12 mouse cellular contexts compared by ENCODE assay signal in genomic region chr1:134289598-134290099, GRCm38 (mm10). TPM values are rescaled to one million over a fixed set of nuclear protein-coding genes. Genes with fewer than 3 reads are reported as not detected.
DNase-seq lines count a peak whose midpoint lies in the region; ATAC-seq and TF ChIP-seq lines count a peak whose summit lies in the region.
"Had no signal": no experiment of that assay in that cellular context is flagged by ENCODE, and none has a peak within 500 bp of the region (broad histone marks: within the 10 kb centered on the region; RNA-seq: fewer than 3 reads in every experiment).

Myog (plus strand) TSS chr1:134289989.

- TF ChIP-seq EP300 in stomach, postnatal 0 days (optimal IDR thresholded peaks at IDR 0.05): no peak

- H3K36me3 ChIP-seq in heart, embryonic 16.5 days (ENCODE audit: control insufficient read depth, insufficient read depth): no peaks in the 10 kb centered on the region
- H3K36me3 ChIP-seq in stomach, embryonic 14.5 days (ENCODE audit: control insufficient read depth, insufficient read depth, low read length): no peaks in the 10 kb centered on the region
- no peaks in the 10 kb centered on the region for H3K36me3 ChIP-seq in stomach, postnatal 0 days (ENCODE audit: control insufficient read depth, insufficient read depth, low read length)
- H3K36me3 ChIP-seq in stomach, embryonic 16.5 days (ENCODE audit: control insufficient read depth, insufficient read depth, low read length): no peaks in the 10 kb centered on the region

- H3K27ac ChIP-seq in heart, embryonic 16.5 days (ENCODE audit: low read length): no peak within 1 kb of the TSS
- no peak within 1 kb of the TSS for H3K27ac ChIP-seq in stomach, embryonic 14.5 days (ENCODE audit: low read length)
- H3K27ac ChIP-seq in stomach, postnatal 0 days (replicated peaks): no peak within 1 kb of the TSS
- H3K27ac ChIP-seq in stomach, embryonic 16.5 days (ENCODE audit: low read length): no peak within 1 kb of the TSS
- H3K27ac ChIP-seq in cerebellum, adult 2 months (ENCODE audit: insufficient read depth, low read length): no peak within 1 kb of the TSS

- peak within 1 kb of the TSS; percentile 58 for H3K9ac ChIP-seq in heart, embryonic 16.5 days (ENCODE audit: low read length)
- H3K9ac ChIP-seq in stomach, embryonic 14.5 days (replicated peaks; ENCODE audit: low read depth, low read length): no peak within 1 kb of the TSS
- no peak within 1 kb of the TSS for H3K9ac ChIP-seq in stomach, postnatal 0 days (ENCODE audit: low read length)
- H3K9ac ChIP-seq in stomach, embryonic 16.5 days (ENCODE audit: low read length): no peak within 1 kb of the TSS
- H3K9ac ChIP-seq: liver, postnatal 0 days had no signal

- peak within 1 kb of the TSS; percentile 38 for H3K4me2 ChIP-seq in heart, embryonic 16.5 days (ENCODE audit: low read depth, low read length)
- no peak within 1 kb of the TSS for H3K4me2 ChIP-seq in stomach, embryonic 14.5 days (replicated peaks; ENCODE audit: low read depth, low read length)
- no peak within 1 kb of the TSS for H3K4me2 ChIP-seq in stomach, postnatal 0 days (replicated peaks; ENCODE audit: low read depth)
- H3K4me2 ChIP-seq in stomach, embryonic 16.5 days (ENCODE audit: low read depth, low read length): no peak within 1 kb of the TSS

- H3K4me1 ChIP-seq in heart, embryonic 16.5 days (ENCODE audit: control insufficient read depth, insufficient read depth, low read length): peaks cover 7% of the 10 kb centered on the region
- H3K4me1 ChIP-seq in stomach, embryonic 14.5 days (ENCODE audit: control insufficient read depth, insufficient read depth, low read length): no peaks in the 10 kb centered on the region; the same call in 1 of the 2 replicates
- no peaks in the 10 kb centered on the region for H3K4me1 ChIP-seq in stomach, postnatal 0 days (replicated peaks; ENCODE audit: control insufficient read depth, insufficient read depth)
- H3K4me1 ChIP-seq in stomach, embryonic 16.5 days (ENCODE audit: control insufficient read depth, insufficient read depth, low read length): no peaks in the 10 kb centered on the region
- H3K4me1 ChIP-seq in cerebellum, adult 2 months (ENCODE audit: control insufficient read depth, insufficient read depth, low read length): peaks cover 5% of the 10 kb centered on the region; the same call in 1 of the 2 replicates

- no peak within 1 kb of the TSS for H3K4me3 ChIP-seq in heart, embryonic 16.5 days (ENCODE audit: low read length)
- H3K4me3 ChIP-seq in stomach, embryonic 14.5 days (ENCODE audit: low read depth, low read length): no peak within 1 kb of the TSS
- H3K4me3 ChIP-seq in stomach, postnatal 0 days (ENCODE audit: low read depth, low read length): no peak within 1 kb of the TSS
- no peak within 1 kb of the TSS for H3K4me3 ChIP-seq in stomach, embryonic 16.5 days (replicated peaks; ENCODE audit: low read length)
- H3K4me3 ChIP-seq in cerebellum, adult 2 months (replicated peaks; ENCODE audit: insufficient read depth, low read depth, low read length): no peak within 1 kb of the TSS

- no peak for TF ChIP-seq CTCF in stomach, postnatal 0 days (IDR thresholded peaks at IDR 0.05; ENCODE audit: low read depth)
- no peak for TF ChIP-seq CTCF in cerebellum, adult 2 months (IDR thresholded peaks at IDR 0.05; ENCODE audit: borderline replicate concordance, insufficient read depth, low read depth, low read length)

- 30% methylated on average over 11 of the region's 11 CpGs for WGBS in heart, embryonic 16.5 days
- 40% methylated on average over 11 of the region's 11 CpGs for WGBS in stomach, embryonic 14.5 days
- WGBS in stomach, postnatal 0 days: 54% methylated on average over 11 of the region's 11 CpGs
- WGBS in stomach, embryonic 16.5 days: 38% methylated on average over 11 of the region's 11 CpGs
- 50% methylated on average over 11 of the region's 11 CpGs for WGBS in cerebellum, adult 2 months

- H3K27me3 ChIP-seq in heart, embryonic 16.5 days (ENCODE audit: control insufficient read depth, insufficient read depth, low read length): no peaks in the 10 kb centered on the region
- no peaks in the 10 kb centered on the region for H3K27me3 ChIP-seq in stomach, embryonic 14.5 days (ENCODE audit: control insufficient read depth, insufficient read depth, low read length)
- no peaks in the 10 kb centered on the region for H3K27me3 ChIP-seq in stomach, postnatal 0 days (ENCODE audit: control insufficient read depth, insufficient read depth, low read length)
- no peaks in the 10 kb centered on the region; the same call in 1 of the 2 replicates for H3K27me3 ChIP-seq in stomach, embryonic 16.5 days (ENCODE audit: control insufficient read depth, insufficient read depth, low read length)
- no peaks in the 10 kb centered on the region for H3K27me3 ChIP-seq in cerebellum, adult 2 months (ENCODE audit: control insufficient read depth, insufficient read depth, low read length)

- no peak for TF ChIP-seq POLR2A in cerebellum, adult 2 months (IDR thresholded peaks at IDR 0.05; ENCODE audit: borderline replicate concordance, insufficient read depth, low read length)

- no peaks in the 10 kb centered on the region for H3K9me3 ChIP-seq in heart, embryonic 16.5 days (replicated peaks; ENCODE audit: control insufficient read depth, low read length)
- H3K9me3 ChIP-seq in stomach, embryonic 14.5 days (ENCODE audit: control insufficient read depth, low read depth, low read length): no peaks in the 10 kb centered on the region
- H3K9me3 ChIP-seq in stomach, postnatal 0 days (ENCODE audit: control insufficient read depth, low read length): no peaks in the 10 kb centered on the region
- no peaks in the 10 kb centered on the region for H3K9me3 ChIP-seq in stomach, embryonic 16.5 days (replicated peaks; ENCODE audit: control insufficient read depth, low read length)

- ATAC-seq in heart, embryonic 16.5 days (replicated peaks; ENCODE audit: extremely low read depth, insufficient read depth, low FRiP score): peak; percentile 46; the same call in 1 of the 2 replicates
- ATAC-seq in stomach, embryonic 14.5 days (ENCODE audit: insufficient number of reproducible peaks, insufficient read depth, low FRiP score, low read depth): 0 out of 2 replicates have a peak, but pooled peaks have one; percentile 28
- ATAC-seq in stomach, postnatal 0 days (ENCODE audit: low FRiP score, low TSS enrichment): no peak
- no peak for ATAC-seq in stomach, embryonic 16.5 days (ENCODE audit: insufficient read depth, low FRiP score)
- ATAC-seq: forebrain, embryonic 14.5 days; liver, postnatal 0 days had no signal

- DNase-seq in heart, adult 8-10 months (ENCODE audit: low spot score): no peak
- no peak for DNase-seq in stomach, postnatal 0 days (ENCODE audit: low spot score)
- peak; percentile 75 for DNase-seq in gastrocnemius, postnatal 25 days
- no peak for DNase-seq in cerebellum, adult 2 months
- DNase-seq in yolk sac, embryonic 10.5 days (ENCODE audit: low spot score): no peak
- DNase-seq: adrenal gland, postnatal 25 days; liver, postnatal 0 days had no signal

RNA-seq across cellular contexts. Expression of gene Myog, which starts in this region (rescaled TPM):
- 2.0 and 3.3 TPM in 2 replicates for polyA plus RNA-seq in heart, embryonic 16.5 days (2015; fragmentation: Nextera tagmentation; extraction: Ambion mirVana)
- total RNA-seq in heart, adult 8-10 months (2022): not detected
- 0.16 and 0.17 TPM in 2 replicates for polyA plus RNA-seq in stomach, embryonic 14.5 days (2014; fragmentation: Nextera tagmentation; extraction: Ambion mirVana)
- polyA plus RNA-seq in stomach, postnatal 0 days (2015; fragmentation: Nextera tagmentation; extraction: Ambion mirVana): 2.7 and 5.0 TPM in 2 replicates
- 10 to 100 TPM; 16.2 to 26.0 TPM for total RNA-seq in gastrocnemius, postnatal 25 days (2021)
- polyA plus RNA-seq in stomach, embryonic 16.5 days (2015; fragmentation: Nextera tagmentation; extraction: Ambion mirVana): 1.2 and 28.7 TPM in 2 replicates
- polyA plus RNA-seq in cerebellum, adult 2 months (2012; rRNA removed): 0.06 TPM in 1 of 2 replicates, not detected in the other
- total RNA-seq: adrenal gland, postnatal 25 days; left cerebral cortex, postnatal 10 days had no signal
- polyA plus RNA-seq: forebrain, embryonic 14.5 days; liver, postnatal 0 days had no signal

Comparison
In these comparisons a context has a peak if more than half of its experiments do, and no peak if none do; other contexts are left out.
1. RNA of gene Myog (total RNA-seq): 16.2 to 26.0 TPM in gastrocnemius, postnatal 25 days; not detected in heart, adult 8-10 months; every median in the first group is over 10 times any median in the second.
2. Peak in ATAC-seq in stomach, embryonic 14.5 days; RNA of the gene not detected or under 1 TPM.